Mouse (Mus musculus): ENCODE results near the gene Rorb. TPM values are rescaled to one million over a fixed set of nuclear protein-coding genes. Genes with fewer than 3 reads are reported as not detected.

Rorb gene
- total RNA-seq (2021) = under 1 TPM; 0.12 to 0.43 TPM
- long read RNA-seq, experiment 1 = 0 reads
- long read RNA-seq, experiment 2, partial matches to known transcripts = 0 of 1 reads
- long read RNA-seq, experiment 2, other reads (novel, unspliced or antisense) = 1 of 1 reads

DNA sequence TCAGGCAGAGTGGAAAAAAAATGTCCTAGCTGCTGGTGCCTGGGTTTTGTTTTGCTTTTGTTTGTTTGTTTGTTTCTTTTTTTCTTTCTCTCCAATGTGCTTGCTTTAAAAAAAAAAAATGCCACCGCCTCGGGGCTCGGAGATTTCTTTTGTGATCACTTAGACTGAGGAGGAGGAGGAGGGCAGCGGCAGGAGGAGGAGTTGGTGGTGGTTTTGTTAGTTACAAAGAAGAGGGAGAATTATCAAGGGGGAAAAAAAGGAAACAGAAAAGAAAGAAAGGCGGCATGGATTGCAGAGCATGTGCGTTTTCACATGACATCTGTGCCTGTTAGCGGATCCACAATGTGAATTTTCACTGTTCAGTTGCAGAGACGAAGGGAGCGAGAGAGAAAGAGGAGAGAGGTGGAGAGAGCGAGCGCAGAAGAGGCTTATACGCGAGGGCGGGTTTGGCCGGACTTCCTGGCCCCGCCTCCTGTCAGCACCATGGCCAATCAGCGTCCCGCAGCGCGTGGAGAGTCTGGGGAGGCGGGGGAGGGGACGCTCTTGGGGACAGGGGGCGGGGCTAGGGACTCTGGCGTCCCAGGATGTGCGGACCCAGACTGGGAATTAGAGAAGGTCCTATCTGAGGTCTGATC, at the start of gene Rorb:
Gene Rorb, minus strand, starts transcription at position 404 of the 635 bp plus-strand sequence.
- peak; percentile 77 for DNase-seq

DNA sequence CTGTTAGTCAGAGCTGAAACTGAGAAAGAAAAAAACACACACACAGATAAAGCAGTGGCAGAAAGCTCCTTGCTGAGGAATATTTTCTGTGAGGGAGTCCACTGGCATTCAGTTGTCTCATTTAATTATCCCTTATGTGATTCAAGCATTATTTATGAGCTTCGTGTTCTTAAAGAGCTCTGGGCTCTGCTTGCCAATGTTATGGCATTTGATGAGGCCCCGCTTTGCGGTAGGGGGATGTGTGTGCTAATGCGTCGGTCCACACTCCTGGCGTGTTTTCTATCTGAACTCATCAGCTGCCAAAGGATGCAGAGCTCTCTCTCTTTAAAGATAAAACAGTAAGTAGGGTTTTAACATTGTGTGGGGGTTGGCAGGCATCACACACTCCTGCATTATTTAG, 37.9 kb upstream of the Rorb start:
- DNase-seq = no peak

DNA sequence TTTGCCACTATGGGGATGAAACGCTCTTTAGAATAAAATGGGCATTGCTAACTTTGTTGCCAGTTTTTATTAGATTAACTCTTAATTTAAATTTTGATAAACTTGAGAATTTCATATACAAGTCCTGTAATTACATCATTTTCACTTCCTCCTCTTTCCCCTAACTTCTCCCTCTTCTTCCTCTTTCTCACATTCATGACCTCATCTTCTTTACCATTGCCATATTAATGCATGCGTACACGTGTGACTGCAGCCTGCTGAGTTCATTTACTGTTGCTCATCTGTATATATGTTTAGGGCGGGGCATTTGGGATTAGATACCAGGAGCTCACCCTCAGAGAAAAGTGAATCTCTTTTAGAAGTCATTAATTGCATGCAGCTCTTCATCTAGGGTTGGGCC, 33.5 kb upstream of the Rorb start:
- no peak for DNase-seq

DNA sequence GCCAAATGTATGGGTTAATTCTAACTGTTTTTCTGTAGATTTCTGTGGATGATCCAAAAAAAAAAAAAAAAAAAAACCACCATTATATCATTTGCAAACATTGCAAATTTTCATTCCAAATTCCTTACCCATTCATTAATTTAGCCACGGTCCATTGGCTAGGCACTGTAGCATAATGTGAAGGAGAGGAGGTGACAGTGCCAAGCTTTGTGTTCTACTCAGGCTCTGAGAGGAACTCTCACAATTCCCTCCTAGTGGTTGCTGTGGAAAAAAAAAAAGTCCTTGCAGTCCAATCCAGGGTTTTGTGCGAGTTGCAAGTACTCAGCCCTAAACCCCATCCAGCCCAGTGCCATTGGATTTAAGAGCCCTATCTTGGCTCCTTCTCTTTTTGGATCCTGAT, 25.9 kb upstream of the Rorb start:
- DNase-seq = no peak

DNA sequence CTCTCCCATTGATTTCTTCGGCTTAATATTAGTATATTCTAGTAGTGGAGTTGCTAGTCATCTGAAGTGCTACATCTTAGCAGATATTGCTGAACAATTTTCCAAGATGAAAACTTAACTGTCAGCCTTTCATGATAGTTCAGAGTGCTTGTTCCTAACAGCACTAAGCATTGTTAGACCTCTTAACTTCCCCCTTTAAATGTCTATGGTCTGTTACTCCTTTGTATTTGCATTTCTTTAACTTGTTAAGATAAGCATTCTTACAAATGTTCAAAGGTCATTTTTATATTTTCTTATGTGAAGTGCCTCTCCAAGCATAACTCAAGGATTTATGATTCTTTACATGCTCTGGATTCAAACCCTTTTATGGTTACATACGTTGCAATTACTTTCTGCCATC, 24.8 kb upstream of the Rorb start:
- no peak for DNase-seq

DNA sequence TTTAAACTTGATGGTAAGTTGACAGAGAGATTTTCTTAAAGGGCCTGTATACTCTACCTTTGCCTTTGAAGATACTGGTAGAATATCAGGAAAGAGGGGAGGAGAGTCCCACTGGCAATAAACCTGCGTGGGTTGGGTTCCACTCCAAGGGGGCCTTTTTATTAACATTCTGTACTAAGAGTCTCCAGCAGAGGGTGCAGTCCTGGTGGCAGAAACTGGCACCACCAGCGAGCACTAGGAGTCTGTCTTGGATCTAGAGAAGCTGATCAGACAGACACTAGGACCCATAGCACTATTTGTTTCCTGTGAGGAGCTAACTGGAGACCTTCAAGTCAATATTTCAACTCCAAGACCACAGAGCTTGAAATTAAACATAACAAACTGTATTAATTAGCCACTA, 11.3 kb upstream of the Rorb start:
- DNase-seq = no peak

DNA sequence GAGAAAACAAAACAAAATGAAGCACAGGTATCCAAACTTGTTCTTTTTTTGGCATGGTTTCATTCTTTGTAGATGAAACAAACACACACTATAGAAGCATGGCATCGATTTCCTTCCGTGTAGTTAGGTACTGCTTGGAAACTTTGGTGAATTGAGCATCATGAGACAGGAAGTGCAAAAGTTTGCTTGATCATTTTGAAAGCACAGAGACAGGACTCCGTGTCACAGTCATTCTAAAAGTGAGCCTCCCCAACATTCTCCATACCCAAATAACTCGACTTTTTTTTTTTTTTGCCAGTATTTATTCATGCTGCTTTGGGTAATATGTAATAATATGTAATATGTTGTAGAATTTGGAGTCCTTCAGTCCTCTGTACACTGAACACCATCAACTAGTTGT, 1.2 kb upstream of the Rorb start:
- no peak for DNase-seq

DNA sequence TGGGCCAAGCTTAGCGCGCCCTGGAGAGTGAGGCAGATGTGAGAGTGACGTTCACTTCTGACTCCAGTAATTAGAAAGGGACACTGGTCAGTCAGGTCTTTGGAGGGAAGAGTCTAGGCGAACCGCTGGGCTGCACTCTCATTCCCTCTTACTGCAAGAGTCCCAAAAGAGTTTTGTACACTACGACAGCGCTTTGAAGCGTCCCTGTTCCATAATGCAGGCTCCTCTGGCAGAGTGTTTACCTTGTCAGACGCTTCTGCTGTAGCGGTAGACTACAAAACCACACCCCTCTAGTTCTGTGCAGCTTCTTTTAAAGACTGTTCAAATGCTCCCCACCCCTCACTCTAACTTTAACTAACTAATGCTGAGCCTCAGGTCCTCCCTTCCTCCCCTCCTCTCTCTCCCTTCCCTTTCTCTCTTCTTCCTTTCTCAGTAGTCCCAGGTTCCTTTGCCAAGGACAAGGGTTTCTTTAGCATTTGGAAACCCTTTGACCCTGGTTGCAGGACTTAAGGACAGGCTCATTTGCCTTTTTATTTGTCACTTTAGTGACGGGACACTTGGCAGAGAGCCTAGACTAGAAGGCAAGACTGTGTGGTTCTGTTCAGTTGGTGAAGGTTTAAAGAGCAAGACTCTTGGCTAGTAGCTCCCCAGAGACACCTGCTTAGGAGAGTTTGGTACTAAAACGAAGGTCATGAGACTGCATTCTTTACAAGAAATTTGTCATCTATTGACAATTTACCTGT, 603 bp upstream of the Rorb start:
- no peak for DNase-seq

DNA sequence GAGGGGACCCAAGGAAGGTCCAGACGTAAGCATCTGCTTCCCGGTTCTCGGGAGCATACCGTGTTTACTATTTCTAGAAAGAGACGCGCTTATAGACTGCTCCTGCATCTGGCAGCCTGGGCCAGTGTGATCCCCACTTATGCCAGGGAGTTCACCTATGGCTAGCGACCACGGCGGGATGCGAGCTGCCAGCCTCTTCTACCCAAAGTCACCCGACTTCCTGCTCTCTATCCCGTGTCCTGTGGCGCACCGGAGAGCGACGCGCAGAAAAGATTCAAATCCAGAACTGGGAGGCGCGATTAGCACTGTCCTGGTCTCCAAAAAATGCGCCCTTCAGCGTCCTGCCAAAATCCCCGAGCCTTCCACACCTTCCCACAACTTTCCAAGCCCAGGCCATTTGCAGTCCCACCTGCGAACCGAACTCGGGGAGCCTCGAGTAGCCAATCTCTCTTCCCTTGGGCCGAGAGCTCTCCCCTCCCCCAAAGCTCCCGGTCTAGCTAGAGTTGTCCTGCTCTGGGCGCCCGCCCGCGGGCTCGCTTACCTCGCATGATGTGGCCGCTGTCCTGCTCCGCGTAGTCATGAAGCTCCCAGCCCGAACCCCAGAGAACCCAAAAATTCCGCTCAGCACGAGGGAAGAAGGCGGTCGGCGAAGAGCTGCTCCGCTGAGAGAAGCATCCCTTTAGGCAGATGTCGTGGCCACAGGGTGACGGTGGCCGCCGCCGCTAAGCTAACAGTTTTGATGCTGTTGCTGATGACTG, 806 bp downstream of the Rorb start:
- DNase-seq = peak; percentile 29

DNA sequence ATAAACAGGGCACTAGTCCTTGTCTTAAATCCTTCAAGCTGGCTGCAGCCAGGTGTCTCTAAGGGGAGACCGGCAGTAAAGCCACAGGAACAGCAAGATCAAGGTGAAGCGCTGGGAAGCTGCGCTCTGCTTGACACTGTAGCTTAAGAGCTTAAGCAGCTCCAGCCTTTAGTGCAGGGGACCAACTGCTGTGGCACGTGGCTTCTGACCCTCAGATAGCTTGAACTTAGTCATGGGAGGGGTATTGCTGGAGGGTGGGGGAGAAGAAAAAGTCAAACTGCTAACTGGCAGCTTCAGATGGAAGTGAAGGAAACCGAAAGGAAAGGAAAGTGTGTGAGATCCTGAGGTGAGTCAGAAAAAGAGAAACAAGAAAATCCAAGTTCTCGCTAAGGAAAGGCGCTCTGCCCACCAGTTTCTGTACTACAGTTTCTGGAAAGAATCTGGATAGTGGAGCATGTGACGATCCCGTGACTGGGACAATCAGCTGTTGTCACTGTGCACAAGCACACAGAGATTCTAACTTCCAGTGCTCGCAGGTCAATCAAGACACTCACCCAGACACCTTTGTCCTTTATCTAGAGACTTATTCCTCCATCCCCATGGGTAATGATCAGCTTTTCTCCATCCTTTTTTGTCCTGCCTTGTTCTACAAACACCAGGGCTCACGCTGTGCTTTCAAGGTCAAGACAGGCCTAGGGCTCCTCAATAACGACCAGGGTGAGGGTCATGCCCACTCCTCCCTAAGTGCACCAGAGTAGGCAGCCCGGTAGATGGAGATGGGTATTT, 2.2 kb downstream of the Rorb start:
- no peak for DNase-seq

DNA sequence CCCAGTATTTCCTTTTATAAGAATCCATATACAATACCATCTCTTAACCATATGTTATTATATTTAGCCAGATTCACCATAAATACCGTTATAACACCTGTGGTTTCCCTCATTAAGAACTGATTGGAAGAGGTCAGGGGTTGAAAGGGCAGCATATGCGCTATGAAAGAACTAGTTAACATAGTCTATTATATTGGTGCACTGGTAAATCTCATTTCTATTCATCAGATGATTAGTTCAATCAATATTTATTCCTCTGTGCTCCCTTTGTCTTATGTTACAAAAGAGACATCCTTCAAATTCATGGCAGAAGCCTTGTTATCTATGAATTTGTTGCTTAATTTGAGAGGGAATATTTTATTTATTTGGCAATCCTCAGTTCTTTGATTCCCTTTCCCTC, 6.4 kb downstream of the Rorb start:
- no peak for DNase-seq

DNA sequence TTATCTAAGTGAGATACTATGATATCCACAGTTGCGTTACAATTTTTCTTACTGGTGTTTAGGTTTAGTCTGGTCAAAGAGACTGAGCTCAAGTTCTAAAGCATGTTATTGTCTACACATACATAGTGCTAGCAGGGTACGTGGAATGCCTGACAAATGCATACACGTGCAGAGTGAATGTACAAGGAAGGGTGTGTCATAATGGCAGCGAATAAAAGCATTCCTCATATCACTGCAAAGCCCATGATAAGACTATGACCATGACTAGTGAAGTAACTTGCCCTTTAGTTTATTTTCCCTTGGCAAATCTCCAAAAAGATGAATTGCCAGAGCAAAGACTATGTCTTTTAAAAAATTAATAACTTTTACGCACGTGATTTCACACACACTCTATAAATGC, 13.8 kb downstream of the Rorb start:
- no peak for DNase-seq

DNA sequence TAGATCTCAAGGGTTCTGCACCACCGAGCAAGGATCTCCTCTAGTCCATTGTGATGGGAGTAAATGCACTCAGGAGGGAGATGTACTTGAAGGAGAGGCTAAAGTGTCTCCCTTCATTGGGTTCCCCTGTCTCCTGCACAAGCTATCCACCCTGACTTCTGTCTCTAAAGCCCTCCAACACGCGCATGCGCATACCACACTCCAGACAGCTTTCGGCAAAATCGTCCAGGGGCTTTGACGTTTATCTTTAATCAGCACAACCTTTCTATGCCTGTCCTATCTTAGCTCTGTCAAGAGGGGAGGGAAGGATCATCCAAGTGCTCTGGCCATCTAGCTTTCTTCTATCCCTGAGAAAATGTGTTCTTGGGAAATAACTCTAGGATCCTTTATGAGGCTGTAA, 21.6 kb downstream of the Rorb start:
- no peak for DNase-seq

DNA sequence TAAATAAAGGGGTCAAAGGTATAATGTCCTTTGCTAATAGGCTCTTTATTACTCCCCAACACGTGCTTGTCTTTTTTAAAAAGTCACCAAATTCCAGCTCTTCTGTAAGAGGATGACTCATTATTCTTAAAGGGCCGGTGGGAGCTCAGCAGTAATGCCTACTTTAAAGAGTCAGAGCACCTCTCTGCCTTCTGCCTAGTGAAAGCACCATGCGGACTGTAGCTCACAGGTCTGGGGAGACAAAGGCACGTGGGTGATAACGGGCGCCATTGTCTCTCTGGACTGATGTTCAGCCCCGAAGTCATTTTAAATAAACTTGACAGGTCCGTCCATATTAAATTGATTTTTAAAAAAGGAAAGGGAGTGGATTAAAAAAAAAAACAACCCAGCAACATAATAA, 33.1 kb downstream of the Rorb start:
- no peak for DNase-seq

DNA sequence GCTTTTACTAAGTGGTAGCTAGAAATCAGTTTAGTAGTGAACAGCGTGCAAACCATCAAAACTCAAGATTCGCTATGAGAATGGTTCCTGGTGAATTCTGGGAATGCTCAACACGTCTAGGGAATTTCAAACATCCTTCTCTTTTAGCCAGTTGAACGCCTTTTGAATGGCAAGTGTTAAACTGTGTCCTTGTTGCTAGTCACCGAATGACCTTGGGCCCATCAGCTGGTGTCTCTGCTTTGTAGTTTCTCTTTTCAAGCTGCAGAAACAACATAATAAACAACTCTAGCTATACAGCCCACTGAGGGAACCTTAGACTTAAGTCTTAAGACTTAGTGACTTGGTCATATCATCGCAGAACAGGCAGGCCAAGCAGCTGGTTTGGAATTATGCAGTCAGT, 36.2 kb downstream of the Rorb start:
- DNase-seq = no peak

DNA sequence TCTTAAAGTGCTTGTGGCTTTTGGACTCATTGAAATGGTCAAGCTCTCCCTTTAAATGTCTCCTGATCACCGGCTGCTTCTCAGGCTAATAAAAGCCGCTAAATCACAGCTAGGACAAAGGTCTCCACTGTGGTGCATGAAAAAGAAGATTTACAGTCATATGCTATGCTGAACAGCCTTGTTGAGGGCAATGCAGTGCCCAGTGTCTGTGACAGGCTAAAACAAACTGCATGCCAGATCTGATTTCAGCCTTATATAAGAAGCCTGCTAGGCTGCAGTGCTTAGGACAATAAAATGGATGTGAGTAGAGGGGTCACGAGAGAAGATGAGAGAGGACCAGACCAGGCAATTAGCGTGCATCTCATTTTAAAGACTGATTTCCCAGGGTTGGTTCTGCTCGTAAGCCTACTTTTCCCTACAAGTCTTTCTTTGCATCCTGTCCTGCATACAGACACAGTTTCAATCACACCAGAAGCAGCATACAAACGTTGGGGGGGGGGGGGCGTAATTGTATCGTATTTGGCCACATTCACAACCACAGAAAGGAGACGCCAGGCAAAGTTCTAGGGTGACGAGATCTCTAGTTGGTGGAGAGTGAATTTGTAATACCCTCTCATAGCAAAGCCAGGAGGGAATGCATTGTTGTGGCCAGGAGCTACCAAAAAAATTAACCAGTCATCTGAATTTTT, 52.1 kb downstream of the Rorb start:
- no peak for DNase-seq

DNA sequence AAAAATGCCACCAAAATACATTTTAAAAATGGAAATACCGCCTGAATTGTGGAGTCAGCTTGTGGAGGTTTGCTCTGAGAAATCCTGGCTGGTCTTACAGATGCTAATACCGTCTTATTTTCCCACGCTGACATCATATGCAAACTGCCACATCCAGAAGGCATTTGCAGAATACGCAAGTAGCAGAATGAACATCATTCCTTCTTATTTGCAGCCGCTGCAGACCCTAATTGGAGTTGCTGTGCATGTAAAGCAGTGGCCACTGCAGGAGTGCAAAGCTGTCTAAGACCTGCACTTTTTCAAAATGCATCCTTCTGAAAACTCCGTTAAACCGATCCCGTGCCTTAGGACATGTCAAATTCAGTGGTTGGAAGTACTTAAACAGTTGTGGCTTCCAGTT, 52.8 kb downstream of the Rorb start:
- no peak for DNase-seq

DNA sequence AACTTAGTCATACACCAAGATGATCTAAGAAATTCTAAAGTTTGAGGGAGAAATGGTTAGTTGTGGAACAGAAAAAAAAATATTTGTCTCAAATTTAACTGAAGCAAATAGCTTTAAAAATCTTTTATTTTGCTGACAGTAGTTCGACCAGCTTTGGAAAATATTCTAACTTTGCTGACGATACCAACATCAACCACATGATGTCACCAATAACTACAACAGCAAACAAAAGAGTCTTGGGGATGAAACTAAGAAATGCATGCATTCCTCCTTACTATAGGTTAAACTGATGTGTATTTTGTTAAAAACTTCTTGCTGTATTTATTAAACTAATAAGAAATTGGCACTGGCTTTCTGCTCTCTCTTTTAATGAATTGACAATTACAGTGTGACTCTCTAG, 67.9 kb downstream of the Rorb start:
- no peak for DNase-seq

DNA sequence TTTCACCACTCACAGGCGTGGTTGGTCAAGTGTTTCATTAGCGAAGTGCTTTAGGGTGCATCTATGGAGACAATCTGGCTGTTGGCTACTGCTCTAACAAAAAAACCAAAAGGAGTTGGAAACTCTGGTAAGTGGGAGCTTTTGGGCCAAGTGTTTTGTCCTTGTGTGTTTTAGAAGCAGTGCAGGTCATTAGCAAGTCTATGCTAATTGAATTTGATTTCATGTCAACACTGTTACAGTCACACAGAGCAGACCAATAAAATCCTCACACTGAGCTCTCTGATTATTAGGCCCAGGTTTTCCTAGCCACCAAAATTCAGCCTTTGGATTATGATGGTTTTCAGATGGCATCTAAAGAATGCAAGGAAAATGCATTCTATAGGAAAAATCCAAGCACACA, 70.2 kb downstream of the Rorb start:
- no peak for DNase-seq

DNA sequence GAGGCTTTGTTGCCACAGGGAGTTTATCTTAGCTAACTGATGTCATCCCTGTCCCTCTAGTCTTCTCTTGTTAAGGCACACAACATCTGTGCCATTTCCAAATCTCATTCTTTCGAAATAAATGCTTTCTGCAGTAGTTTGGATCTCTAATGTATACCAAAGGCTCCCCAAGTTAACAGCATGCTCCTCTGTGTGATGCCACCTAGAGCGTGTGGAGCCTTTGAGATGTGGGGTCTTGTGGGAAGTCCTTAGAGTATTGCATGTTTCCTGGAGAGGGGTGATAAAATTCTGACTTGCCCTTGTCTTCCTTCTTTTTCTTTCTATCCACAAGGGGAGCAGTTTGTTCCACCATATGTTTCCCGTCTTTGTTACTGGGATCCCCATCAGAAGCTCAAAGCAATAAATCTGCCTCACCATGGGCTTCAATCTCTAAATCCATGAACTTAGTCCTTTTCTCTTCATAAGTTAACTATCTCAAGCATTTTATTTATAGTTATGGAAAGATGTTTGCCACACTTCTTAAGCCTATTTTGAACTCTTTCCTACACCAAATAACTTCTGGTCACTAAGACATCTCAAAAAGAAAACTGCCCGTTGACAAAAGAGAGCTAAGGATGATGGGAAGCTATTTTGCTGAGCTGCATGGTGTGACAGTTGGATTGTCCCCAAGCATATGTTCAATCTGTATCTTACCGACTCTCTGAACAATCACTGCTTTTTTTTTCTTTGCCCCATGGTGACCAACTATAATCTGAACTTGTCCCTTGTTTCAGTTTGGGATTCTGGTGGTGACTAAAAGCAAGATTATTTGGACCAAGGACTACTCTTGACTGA, 76.3 kb downstream of the Rorb start:
- DNase-seq = no peak

DNA sequence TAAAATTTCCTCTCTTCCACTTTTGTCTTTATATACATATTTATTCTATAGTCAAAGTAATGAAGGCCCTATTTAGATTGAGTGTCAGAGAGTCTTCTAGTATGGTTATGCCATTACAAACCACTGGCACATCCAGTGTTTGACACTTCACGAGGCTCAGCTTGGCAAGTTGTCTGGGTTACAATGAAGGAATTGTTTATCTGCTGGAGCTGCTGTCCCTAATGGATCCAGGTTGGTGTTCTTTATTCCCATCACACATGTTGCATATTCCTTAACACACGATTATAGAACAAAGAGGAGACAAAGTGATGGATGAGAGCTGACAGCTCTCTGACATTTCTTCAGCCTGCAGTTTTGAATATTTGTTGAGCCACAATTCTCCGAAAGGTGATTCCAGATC, 77.0 kb downstream of the Rorb start:
- no peak for DNase-seq
